Mouse (Mus musculus) layer of hippocampus, adult 9-10 months (tissue): ENCODE data around the gene Matn1.
A peak's percentile ranks its signal among the peaks of the same experiment; 100 is the strongest.

Source experiments
- DNase-seq: peaks from one replicate; pipeline ENCODE4 v3.0.0; 2022; ENCODE audit warnings: low spot score

Gene Matn1

GRCm38 (mm10) chr4:130917564-130917963 is 26.6 kb upstream of the Matn1 start:
- no peak for DNase-seq

GRCm38 (mm10) chr4:130918805-130919749 is 25.1 kb upstream of the Matn1 start:
- DNase-seq, result no peak

GRCm38 (mm10) chr4:130919750-130920356 is 24.3 kb upstream of the Matn1 start:
- DNase-seq, result no peak

GRCm38 (mm10) chr4:130920951-130921693 is 23.1 kb upstream of the Matn1 start:
- no peak for DNase-seq

- no peak for DNase-seq
Observed at GRCm38 (mm10) chr4:130921986-130922385, 22.2 kb upstream of the Matn1 start.

- no peak for DNase-seq
Observed at GRCm38 (mm10) chr4:130926274-130926673, 17.9 kb upstream of the Matn1 start.

- DNase-seq, result no peak
Observed at GRCm38 (mm10) chr4:130927821-130928220, 16.4 kb upstream of the Matn1 start.

GRCm38 (mm10) chr4:130942644-130943043 is 1.5 kb upstream of the Matn1 start:
- DNase-seq, result no peak

- no peak for DNase-seq
Observed at GRCm38 (mm10) chr4:130944779-130945178, 594 bp downstream of the Matn1 start.

- DNase-seq, result peak; percentile 46
Observed at GRCm38 (mm10) chr4:130947094-130947647, 3.0 kb downstream of the Matn1 start.

GRCm38 (mm10) chr4:130949821-130950384 is 5.7 kb downstream of the Matn1 start:
- DNase-seq, result no peak

- no peak for DNase-seq
Observed at GRCm38 (mm10) chr4:130952531-130952930, 8.3 kb downstream of the Matn1 start.

GRCm38 (mm10) chr4:130957156-130957555 is 13.0 kb downstream of the Matn1 start:
- no peak for DNase-seq

- DNase-seq, result no peak
Observed at GRCm38 (mm10) chr4:130958812-130959211, 14.6 kb downstream of the Matn1 start.

- DNase-seq, result no peak
Observed at GRCm38 (mm10) chr4:130959678-130960077, 15.5 kb downstream of the Matn1 start.

- peak; percentile 67 for DNase-seq
Observed at GRCm38 (mm10) chr4:130960118-130960734, 16.0 kb downstream of the Matn1 start.

GRCm38 (mm10) chr4:130971278-130971677 is 27.1 kb downstream of the Matn1 start:
- no peak for DNase-seq

GRCm38 (mm10) chr4:130972421-130972829 is 28.2 kb downstream of the Matn1 start:
- DNase-seq, result no peak

GRCm38 (mm10) chr4:130973332-130974263 is 29.4 kb downstream of the Matn1 start:
- no peak for DNase-seq

GRCm38 (mm10) chr4:130978981-130979380 is 34.8 kb downstream of the Matn1 start:
- DNase-seq, result no peak
